Mouse (Mus musculus) layer of hippocampus, adult 8-10 months (tissue): Measurements from ENCODE around the gene Nell1. TPM values are rescaled to one million over a fixed set of nuclear protein-coding genes. Genes with fewer than 3 reads are reported as not detected.
"Not testable (repeated sequence)": the region's sequence is repeated elsewhere in the genome, so short reads cannot be mapped to it uniquely, and the experiment has no call there.

Experiments
- DNase-seq, 2 experiments: peaks; one replicate each; pipeline ENCODE4 v3.0.0; 2022; ENCODE audit warnings: low spot score in 2 of 2
- total RNA-seq, 4 experiments: library from RNA; stranded (reverse); gene quantifications; 2 replicates each; pipeline ENCODE4 v1.2.4; 2022

Gene Nell1
- 10 to 100 TPM; 49.8 to 55.3 (median 51.8) TPM for total RNA-seq

GRCm38 (mm10) chr7:49974841-49975440 is at the start of gene Nell1:
TSS of gene Nell1 (plus strand) at chr7:49974864.
- peak in 1 of 2 experiments; percentile 21 for DNase-seq

- DNase-seq = no peak
Observed at GRCm38 (mm10) chr7:49928571-49928970, 46.1 kb upstream of the Nell1 start.

GRCm38 (mm10) chr7:49929999-49930398 is 44.7 kb upstream of the Nell1 start:
- DNase-seq = no peak

GRCm38 (mm10) chr7:49933386-49934115 is 41.1 kb upstream of the Nell1 start:
- DNase-seq = not testable (repeated sequence)

GRCm38 (mm10) chr7:49936821-49937220 is 37.8 kb upstream of the Nell1 start:
- no peak for DNase-seq

- DNase-seq = no peak
Observed at GRCm38 (mm10) chr7:49942023-49942422, 32.6 kb upstream of the Nell1 start.

- DNase-seq = no peak
Observed at GRCm38 (mm10) chr7:49942490-49942889, 32.2 kb upstream of the Nell1 start.

GRCm38 (mm10) chr7:49946691-49947090 is 28.0 kb upstream of the Nell1 start:
- DNase-seq = no peak

- DNase-seq = peak in 1 of 2 experiments; percentile 22
Observed at GRCm38 (mm10) chr7:49953546-49954181, 21.0 kb upstream of the Nell1 start.

GRCm38 (mm10) chr7:49954834-49955233 is 19.8 kb upstream of the Nell1 start:
- no peak for DNase-seq

- DNase-seq = no peak
Observed at GRCm38 (mm10) chr7:49957142-49957541, 17.5 kb upstream of the Nell1 start.

- DNase-seq = no peak
Observed at GRCm38 (mm10) chr7:49963764-49964163, 10.9 kb upstream of the Nell1 start.

GRCm38 (mm10) chr7:49969516-49969915 is 5.1 kb upstream of the Nell1 start:
- DNase-seq = no peak

GRCm38 (mm10) chr7:49975441-49976121 is 917 bp downstream of the Nell1 start:
- DNase-seq = peak in 1 of 2 experiments; percentile 24

GRCm38 (mm10) chr7:49981511-49982227 is 7.0 kb downstream of the Nell1 start:
- DNase-seq = no peak

GRCm38 (mm10) chr7:49984698-49985097 is 10.0 kb downstream of the Nell1 start:
- DNase-seq = no peak

GRCm38 (mm10) chr7:49985947-49986346 is 11.3 kb downstream of the Nell1 start:
- DNase-seq = no peak

GRCm38 (mm10) chr7:49999321-49999720 is 24.7 kb downstream of the Nell1 start:
- no peak for DNase-seq

- DNase-seq = no peak
Observed at GRCm38 (mm10) chr7:50005268-50005667, 30.6 kb downstream of the Nell1 start.

GRCm38 (mm10) chr7:50035187-50036153 is 60.8 kb downstream of the Nell1 start:
- no peak for DNase-seq
